Mouse (Mus musculus) bone marrow macrophage, adult 2 months (primary cell): ENCODE measurements around the gene Olfr998.
"Not testable (repeated sequence)": the region's sequence is repeated elsewhere in the genome, so short reads cannot be mapped to it uniquely, and the experiment has no call there.

Experiments used
- CTCF ChIP-seq: IDR thresholded peaks from 2 replicates; pipeline ENCODE4 v1.5.1; 2012; ENCODE audit warnings: low read depth, mild to moderate bottlenecking, low read length, moderate library complexity
- POLR2A ChIP-seq: IDR thresholded peaks from 2 replicates; pipeline ENCODE4 v1.6.1; 2012; ENCODE audit warnings: mild to moderate bottlenecking, low read depth, low read length, borderline replicate concordance

- not testable (repeated sequence) for TF ChIP-seq CTCF, POLR2A
These were observed at the start of gene Olfr998 for GRCm38 (mm10) chr2:85588648-85589047.
